Mouse (Mus musculus): ENCODE results near the gene Sephs1.

DNA sequence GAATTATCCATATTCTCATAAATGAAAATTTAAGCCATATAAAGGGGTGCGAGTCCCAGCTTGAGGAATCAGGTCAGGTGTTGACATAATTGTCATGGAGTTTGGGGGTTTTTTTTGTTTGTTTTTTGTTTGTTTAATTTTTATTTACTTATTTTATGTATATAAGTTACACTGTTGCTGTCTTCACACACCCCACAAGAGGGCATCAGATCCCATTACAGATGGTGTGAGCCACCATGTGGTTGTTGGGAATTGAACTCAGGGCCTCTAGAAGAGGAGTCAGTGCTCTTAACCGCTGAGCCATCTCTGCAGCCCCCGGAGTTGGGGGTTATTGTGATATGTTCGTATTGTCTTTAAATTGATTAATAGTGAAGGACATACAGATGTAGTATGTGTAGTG, 15.6 kb downstream of the Sephs1 start:
- TF ChIP-seq POLR2A (IDR thresholded peaks at IDR 0.05; ENCODE audit: insufficient read length, low read depth) = no peak
- no peak for TF ChIP-seq MYOG (IDR thresholded peaks at IDR 0.05; ENCODE audit: control insufficient read depth in 1 of 3, insufficient read depth in 1 of 3, insufficient read length in 2 of 3, low read depth in 2 of 3)
- TF ChIP-seq USF1 (IDR thresholded peaks at IDR 0.05; ENCODE audit: low read depth) = no peak
- no peak for TF ChIP-seq SRF (IDR thresholded peaks at IDR 0.05; ENCODE audit: control insufficient read depth, insufficient read length, low read depth)
- TF ChIP-seq E2F4 (IDR thresholded peaks at IDR 0.05; ENCODE audit: insufficient read depth) = no peak
- no peak for TF ChIP-seq TCF12 (IDR thresholded peaks at IDR 0.05; ENCODE audit: insufficient read depth, poor library complexity, severe bottlenecking)
- TF ChIP-seq POLR2AphosphoS2 (IDR thresholded peaks at IDR 0.05; ENCODE audit: insufficient read length, low read depth) = no peak
- TF ChIP-seq CEBPB (IDR thresholded peaks at IDR 0.05; ENCODE audit: insufficient read depth, poor library complexity, severe bottlenecking) = no peak
- TF ChIP-seq MYOD1 (IDR thresholded peaks at IDR 0.05; ENCODE audit: control insufficient read depth in 1 of 3, insufficient read length in 2 of 3, low read depth in 2 of 3) = no peak
- TF ChIP-seq TCF3 (IDR thresholded peaks at IDR 0.05; ENCODE audit: insufficient read length, low read depth) = no peak
- no peak for TF ChIP-seq REST (IDR thresholded peaks at IDR 0.05; ENCODE audit: insufficient read depth, insufficient read length)
- no peak for TF ChIP-seq MAX (IDR thresholded peaks at IDR 0.05; ENCODE audit: low read depth)
